Mouse (Mus musculus): ENCODE data around the gene Exoc3l. TPM values are rescaled to one million over a fixed set of nuclear protein-coding genes. Genes with fewer than 3 reads are reported as not detected.

The Exoc3l gene
- polyA plus RNA-seq, 1 experiment from 2014 or later = 13.8 TPM

DNA sequence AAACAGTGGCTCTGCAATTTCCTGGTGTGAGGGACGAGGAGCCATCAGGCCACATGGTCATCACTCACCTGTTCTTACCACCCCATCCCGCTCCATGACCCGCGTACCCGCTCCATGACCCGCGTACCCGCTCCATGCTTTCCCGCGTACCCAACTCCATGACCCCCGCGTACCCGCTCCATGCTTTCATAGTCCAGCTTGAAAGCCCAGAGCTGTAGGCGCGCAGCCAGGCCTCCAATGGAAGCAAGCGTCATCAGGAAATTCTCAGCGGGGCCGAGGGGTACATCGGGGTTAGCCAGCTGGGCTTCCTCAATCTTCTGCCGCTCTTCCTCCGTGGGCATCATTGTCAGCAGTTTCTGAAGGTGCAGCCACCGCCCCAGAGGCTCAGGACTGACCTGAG lies 35.6 kb upstream of the Exoc3l start:
- Histone ChIP-seq H3K4me3 (no peak overlapping the region), H3K4me2 (no peak overlapping the region), H3K4me1 (peaks cover 12% of the 10 kb centered on the region), H3K9me3 (replicated peaks) (no peaks in the 10 kb centered on the region), H3K36me3 (peaks cover 87% of the 10 kb centered on the region), H3K27ac (no peak overlapping the region), H3K27me3 (replicated peaks) (no peaks in the 10 kb centered on the region), H3K9ac (no peak overlapping the region)
- 91% methylated on average over 22 of the region's 22 CpGs for WGBS (ENCODE audit: insufficient replicate concordance)
- no peak for ATAC-seq

DNA sequence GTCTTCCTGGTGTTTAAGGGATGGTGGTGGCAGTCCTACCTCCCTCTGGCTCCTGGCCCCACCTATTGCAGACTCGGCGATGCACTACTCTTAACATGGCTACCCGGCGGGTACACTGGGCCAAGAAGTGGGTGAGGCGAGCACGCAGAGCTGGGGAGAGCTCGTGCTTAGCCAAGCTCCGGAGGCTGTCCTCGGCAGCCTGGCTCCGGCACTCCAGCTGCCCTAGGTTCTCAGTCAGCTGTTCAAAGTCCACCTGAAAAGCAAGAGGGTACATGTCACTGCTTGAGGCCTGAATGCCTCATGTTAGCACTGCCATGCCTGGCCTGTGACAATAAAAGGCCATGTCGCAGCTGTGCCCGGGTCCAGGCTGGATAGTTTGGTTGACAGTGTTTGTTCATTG lies 34.4 kb upstream of the Exoc3l start:
- H3K9ac ChIP-seq = no peak overlapping the region
- no peaks in the 10 kb centered on the region for H3K9me3 ChIP-seq (replicated peaks)
- no peak overlapping the region for H3K4me3 ChIP-seq
- peaks cover 76% of the 10 kb centered on the region for H3K36me3 ChIP-seq
- peaks cover 15% of the 10 kb centered on the region for H3K4me1 ChIP-seq
- no peak overlapping the region for H3K4me2 ChIP-seq
- WGBS (ENCODE audit: insufficient replicate concordance) = 88% methylated on average over 12 of the region's 12 CpGs
- no peaks in the 10 kb centered on the region for H3K27me3 ChIP-seq (replicated peaks)
- no peak overlapping the region for H3K27ac ChIP-seq
- no peak for ATAC-seq

DNA sequence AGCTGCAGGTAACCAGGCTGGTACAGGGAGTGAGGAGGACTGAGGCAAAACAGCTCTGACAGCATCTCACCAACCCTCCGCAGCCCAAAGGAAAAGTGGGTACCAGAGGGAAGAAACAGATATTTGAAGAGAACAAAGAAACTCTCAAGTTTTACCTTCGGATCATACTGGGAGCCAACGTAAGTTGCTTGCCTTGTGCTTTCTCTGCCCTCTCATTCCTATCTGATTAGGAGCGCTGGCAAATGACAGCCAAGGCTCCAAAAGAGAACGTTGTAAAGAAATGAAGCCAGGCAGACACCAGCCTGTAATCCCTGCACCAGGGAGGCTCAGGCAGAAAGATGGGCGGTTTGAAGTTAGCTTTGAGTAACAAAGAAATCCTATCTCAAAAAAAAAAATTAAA lies 31.1 kb upstream of the Exoc3l start:
- Histone ChIP-seq H3K9me3 (replicated peaks) (no peaks in the 10 kb centered on the region), H3K9ac (peak overlapping the region; percentile 85), H3K27me3 (replicated peaks) (no peaks in the 10 kb centered on the region), H3K4me2 (peak overlapping the region; percentile 85), H3K36me3 (peaks cover 53% of the 10 kb centered on the region), H3K27ac (peak overlapping the region; percentile 88), H3K4me3 (peak overlapping the region; percentile 80), H3K4me1 (peaks cover 46% of the 10 kb centered on the region)
- no peak for ATAC-seq
- WGBS (ENCODE audit: insufficient replicate concordance) = 25% methylated on average over 6 of the region's 6 CpGs

DNA sequence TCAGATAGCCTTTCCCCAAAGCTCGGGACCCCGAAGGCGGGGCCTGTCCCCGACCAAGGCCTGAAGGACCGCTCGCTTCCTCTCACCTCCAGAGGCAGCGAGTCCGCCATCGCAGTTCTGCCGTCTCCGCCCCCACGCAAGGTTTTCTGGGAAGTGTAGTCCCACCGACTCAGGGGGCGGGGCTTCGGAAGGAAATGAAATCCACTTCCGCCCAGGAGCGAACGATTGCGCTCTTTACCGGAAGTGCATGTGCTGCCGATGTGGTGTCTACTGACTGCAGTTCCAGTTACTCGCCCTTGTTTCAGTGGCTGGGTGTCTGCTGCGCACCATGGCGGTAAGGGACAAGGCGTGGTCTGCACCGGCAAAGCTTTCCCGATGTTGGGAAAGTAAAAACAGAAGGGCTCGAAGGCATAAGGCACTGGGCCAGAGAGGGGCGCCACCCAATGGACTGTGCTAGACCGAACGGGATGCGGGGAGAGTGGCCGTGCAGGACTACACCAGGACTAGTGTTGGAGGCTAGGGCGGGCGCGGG lies 30.3 kb upstream of the Exoc3l start, which contains the start of the genes Lrrc29 and Tmem208:
Gene Lrrc29, minus strand, starts transcription at position 138 of the 532 bp plus-strand sequence.
Gene Tmem208, plus strand, starts transcription at position 214 of the 532 bp plus-strand sequence.
- Histone ChIP-seq H3K4me1 (peaks cover 54% of the 10 kb centered on the region), H3K27me3 (replicated peaks) (no peaks in the 10 kb centered on the region), H3K4me2 (peak within 1 kb of the TSS; percentile 85), H3K36me3 (peaks cover 53% of the 10 kb centered on the region), H3K9me3 (replicated peaks) (no peaks in the 10 kb centered on the region), H3K27ac (peak within 1 kb of the TSS; percentile 95), H3K9ac (peak within 1 kb of the TSS; percentile 85), H3K4me3 (peak within 1 kb of the TSS; percentile 80)
- under 1% methylated on average over 36 of the region's 36 CpGs for WGBS (ENCODE audit: insufficient replicate concordance)
- peak; percentile 77 for ATAC-seq

DNA sequence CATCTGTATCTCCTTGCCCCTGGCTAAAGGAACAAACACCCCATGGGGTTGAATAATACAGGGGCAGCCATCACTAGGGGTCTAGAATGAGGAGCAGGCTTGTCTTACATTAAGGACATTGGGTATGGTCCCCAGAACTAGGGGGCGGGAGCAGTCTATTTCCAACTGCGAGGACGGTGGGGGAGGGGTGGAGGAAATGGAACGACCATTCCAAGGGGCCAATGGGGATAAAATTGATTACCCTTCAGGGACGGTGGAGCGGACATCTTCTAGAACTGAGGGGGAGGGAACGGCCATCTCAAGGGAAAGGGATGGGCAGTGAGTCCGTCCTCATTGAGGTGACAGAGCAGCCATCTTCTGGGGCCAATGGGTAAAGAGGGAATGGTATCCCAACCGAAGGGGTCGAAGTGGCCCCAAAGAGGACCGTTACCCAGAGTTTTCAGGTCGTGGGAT lies 29.8 kb upstream of the Exoc3l start:
- peak overlapping the region; percentile 80 for H3K4me3 ChIP-seq
- H3K27me3 ChIP-seq (replicated peaks) = no peaks in the 10 kb centered on the region
- peak overlapping the region; percentile 85 for H3K9ac ChIP-seq
- no peaks in the 10 kb centered on the region for H3K9me3 ChIP-seq (replicated peaks)
- peak; percentile 0 for ATAC-seq
- peak overlapping the region; percentile 95 for H3K27ac ChIP-seq
- 1% methylated on average over 12 of the region's 12 CpGs for WGBS (ENCODE audit: insufficient replicate concordance)
- H3K4me2 ChIP-seq = peak overlapping the region; percentile 79
- H3K4me1 ChIP-seq = peaks cover 55% of the 10 kb centered on the region
- peaks cover 49% of the 10 kb centered on the region for H3K36me3 ChIP-seq

DNA sequence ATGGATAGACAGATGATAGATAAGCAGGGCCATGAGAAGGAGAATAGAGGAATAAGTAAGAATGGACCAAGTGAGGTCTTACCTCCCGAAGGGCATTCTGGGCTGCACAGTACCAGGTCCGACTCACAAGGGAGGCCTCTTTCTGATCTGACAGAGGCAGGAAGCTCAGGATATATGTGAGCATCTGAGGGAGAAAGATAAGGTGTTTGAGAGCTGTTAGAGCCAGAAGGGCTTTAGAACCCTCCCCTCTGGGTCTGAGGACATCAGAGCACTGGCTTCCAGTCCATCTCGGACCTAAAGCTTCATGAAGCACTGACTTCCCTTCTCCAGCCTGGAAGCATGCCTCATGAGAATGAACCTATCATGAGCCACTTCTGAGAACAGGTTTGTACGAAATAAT lies 27.3 kb upstream of the Exoc3l start:
- peak overlapping the region; percentile 80 for H3K4me3 ChIP-seq
- H3K27ac ChIP-seq = peak overlapping the region; percentile 95
- peaks cover 49% of the 10 kb centered on the region for H3K36me3 ChIP-seq
- peak overlapping the region; percentile 79 for H3K4me2 ChIP-seq
- ATAC-seq = peak; percentile 87
- no peaks in the 10 kb centered on the region for H3K27me3 ChIP-seq (replicated peaks)
- peaks cover 74% of the 10 kb centered on the region for H3K4me1 ChIP-seq
- no peaks in the 10 kb centered on the region for H3K9me3 ChIP-seq (replicated peaks)
- H3K9ac ChIP-seq = peak overlapping the region; percentile 85
- 26% methylated on average over 4 of the region's 4 CpGs for WGBS (ENCODE audit: insufficient replicate concordance)

DNA sequence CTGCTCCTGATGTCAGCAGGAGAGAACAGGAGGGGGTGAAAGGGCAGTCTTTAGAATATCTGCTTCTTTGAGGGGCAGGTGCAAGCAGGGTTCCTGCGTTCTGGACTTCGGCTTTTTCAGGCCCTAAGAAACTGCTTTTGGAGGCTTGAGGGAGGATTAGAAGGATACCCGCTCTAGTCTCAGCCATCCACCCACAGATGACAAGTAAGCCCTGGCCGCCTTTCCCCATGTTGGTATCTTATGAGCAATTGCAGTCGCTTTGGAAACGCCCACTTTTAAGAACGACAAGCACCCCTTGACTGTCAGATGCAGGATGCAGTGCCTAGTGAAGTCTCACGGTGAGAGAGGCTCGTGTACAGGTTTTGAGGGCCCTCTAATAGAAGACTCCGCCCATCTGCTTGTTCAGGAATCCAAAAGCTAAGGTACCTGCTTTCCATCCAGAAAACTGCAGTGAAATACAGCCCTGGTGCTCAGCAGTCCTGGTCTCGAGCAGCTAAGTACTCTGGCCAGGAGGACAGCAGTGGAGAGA lies 22.8 kb upstream of the Exoc3l start:
- peaks cover 82% of the 10 kb centered on the region for H3K4me1 ChIP-seq
- no peaks in the 10 kb centered on the region for H3K27me3 ChIP-seq (replicated peaks)
- H3K9ac ChIP-seq = no peak overlapping the region
- H3K36me3 ChIP-seq = peaks cover 89% of the 10 kb centered on the region
- ATAC-seq = no peak
- H3K27ac ChIP-seq = peak overlapping the region; percentile 72
- no peaks in the 10 kb centered on the region for H3K9me3 ChIP-seq (replicated peaks)
- no peak overlapping the region for H3K4me3 ChIP-seq
- peak overlapping the region; percentile 40; the same call in 1 of the 2 replicates for H3K4me2 ChIP-seq
- 79% methylated on average over 11 of the region's 11 CpGs for WGBS (ENCODE audit: insufficient replicate concordance)

DNA sequence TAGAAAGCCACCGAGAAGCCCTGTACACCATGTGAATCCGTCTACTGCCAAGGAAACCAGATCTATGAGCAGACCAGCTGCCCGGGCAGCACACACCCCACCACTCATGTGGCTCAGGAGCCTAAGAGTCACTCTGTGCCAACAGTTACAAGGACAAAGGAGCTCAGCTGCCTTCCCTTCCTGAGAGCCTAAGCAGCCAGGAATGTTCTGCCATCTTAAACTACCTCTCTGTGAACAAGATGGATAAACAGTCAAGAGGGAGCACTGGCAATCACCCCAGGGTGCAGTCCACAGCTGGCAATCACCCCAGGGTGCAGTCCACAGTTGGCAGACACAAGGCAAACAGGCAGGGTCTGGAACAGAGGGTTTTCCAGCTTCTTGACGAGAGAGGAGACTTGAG lies 22.0 kb upstream of the Exoc3l start:
- 0 out of 2 replicates have a peak overlapping the region, but pooled peaks have one; percentile 36 for H3K27ac ChIP-seq
- no peak overlapping the region for H3K4me2 ChIP-seq
- no peak overlapping the region for H3K4me3 ChIP-seq
- peaks cover 95% of the 10 kb centered on the region for H3K36me3 ChIP-seq
- H3K9ac ChIP-seq = no peak overlapping the region
- H3K4me1 ChIP-seq = peaks cover 82% of the 10 kb centered on the region
- ATAC-seq = no peak
- WGBS (ENCODE audit: insufficient replicate concordance) = 87% methylated on average over 4 of the region's 4 CpGs
- H3K27me3 ChIP-seq (replicated peaks) = no peaks in the 10 kb centered on the region
- no peaks in the 10 kb centered on the region for H3K9me3 ChIP-seq (replicated peaks)

DNA sequence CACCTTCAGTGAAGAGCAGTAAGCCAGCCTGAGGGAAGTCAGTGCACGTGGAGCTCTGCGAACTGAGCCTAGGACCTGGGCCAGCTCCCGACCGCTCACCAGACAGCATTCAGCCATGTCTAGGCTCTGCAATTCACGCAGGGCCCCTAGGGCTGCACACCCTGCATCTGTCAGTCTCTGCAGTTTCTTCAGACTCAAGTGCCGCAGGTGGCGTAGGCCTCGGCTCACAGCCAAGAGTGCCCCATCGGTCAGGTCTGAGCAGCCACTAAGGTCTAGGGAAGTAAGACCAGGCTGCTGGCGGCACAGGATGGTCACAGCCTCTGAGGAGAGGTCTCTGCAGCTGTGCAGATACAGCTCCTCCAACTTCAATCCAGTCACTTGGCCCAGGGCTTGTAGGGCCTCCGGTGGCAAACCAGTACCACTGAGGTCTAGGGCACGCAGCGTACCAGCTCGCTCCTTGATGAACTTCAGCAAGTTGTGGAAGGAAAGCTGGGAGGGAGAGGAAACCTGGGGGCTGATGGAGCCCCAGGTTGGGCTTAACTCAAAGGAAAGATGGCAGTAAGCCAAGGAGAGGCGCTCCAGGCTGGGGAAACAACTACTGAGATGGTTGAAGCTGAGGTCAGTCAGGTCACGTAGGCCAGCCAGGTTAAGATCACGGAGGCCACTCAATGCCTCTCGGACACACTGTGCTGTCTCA lies 19.3 kb upstream of the Exoc3l start:
- no peak overlapping the region for H3K4me2 ChIP-seq
- ATAC-seq = no peak
- H3K27ac ChIP-seq = peak overlapping the region; percentile 79
- H3K9ac ChIP-seq = peak overlapping the region; percentile 29; the same call in 1 of the 2 replicates
- H3K4me1 ChIP-seq = peaks cover 81% of the 10 kb centered on the region
- H3K27me3 ChIP-seq (replicated peaks) = no peaks in the 10 kb centered on the region
- H3K4me3 ChIP-seq = no peak overlapping the region
- H3K9me3 ChIP-seq (replicated peaks) = no peaks in the 10 kb centered on the region
- H3K36me3 ChIP-seq = peaks cover 100% of the 10 kb centered on the region
- 91% methylated on average over 18 of the region's 18 CpGs for WGBS (ENCODE audit: insufficient replicate concordance)

DNA sequence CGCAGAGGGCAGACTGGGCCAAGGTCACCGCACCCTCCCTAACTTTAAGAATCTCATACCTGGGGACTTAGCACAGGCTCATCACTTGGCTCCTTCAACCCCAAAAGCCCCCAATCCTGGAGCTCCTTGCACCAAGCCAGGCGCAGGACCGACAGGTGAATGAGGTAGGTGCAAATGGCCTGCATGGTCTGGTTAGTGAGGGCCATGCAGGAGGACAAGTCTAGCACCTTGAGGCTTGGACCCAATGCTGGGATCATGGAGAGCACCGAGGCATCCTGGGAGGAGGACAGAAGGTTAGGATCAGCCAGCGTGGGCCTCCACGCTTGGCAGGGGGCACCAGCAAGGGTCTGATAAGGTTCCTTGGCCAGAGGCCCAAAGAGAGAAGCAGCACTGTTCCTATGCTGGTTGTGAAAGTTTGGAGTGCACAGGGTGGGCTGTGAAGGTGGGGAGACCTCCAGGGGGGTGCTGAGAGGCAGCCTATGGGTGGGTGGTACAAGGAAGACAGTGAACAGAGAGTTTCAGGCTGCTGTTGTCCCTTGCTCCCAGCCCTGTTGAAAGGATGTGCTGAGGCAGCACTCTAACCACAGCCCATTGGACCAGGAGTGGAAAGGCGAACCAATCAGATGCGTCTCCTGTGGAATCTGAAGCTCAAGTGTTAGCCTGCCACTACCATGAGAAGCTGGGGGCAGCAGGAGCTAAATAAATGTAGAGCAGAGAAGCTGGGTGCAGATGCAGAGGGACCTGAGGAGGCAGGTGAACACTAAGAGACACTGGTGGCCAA lies 17.9 kb upstream of the Exoc3l start:
- Histone ChIP-seq H3K36me3 (peaks cover 100% of the 10 kb centered on the region), H3K27ac (peak overlapping the region; percentile 79), H3K9me3 (replicated peaks) (no peaks in the 10 kb centered on the region), H3K4me1 (peaks cover 67% of the 10 kb centered on the region), H3K27me3 (replicated peaks) (no peaks in the 10 kb centered on the region), H3K9ac (peak overlapping the region; percentile 60), H3K4me2 (peak overlapping the region; percentile 59), H3K4me3 (no peak overlapping the region)
- ATAC-seq = peak; percentile 27; the same call in 1 of the 2 replicates
- 78% methylated on average over 9 of the region's 9 CpGs for WGBS (ENCODE audit: insufficient replicate concordance)

DNA sequence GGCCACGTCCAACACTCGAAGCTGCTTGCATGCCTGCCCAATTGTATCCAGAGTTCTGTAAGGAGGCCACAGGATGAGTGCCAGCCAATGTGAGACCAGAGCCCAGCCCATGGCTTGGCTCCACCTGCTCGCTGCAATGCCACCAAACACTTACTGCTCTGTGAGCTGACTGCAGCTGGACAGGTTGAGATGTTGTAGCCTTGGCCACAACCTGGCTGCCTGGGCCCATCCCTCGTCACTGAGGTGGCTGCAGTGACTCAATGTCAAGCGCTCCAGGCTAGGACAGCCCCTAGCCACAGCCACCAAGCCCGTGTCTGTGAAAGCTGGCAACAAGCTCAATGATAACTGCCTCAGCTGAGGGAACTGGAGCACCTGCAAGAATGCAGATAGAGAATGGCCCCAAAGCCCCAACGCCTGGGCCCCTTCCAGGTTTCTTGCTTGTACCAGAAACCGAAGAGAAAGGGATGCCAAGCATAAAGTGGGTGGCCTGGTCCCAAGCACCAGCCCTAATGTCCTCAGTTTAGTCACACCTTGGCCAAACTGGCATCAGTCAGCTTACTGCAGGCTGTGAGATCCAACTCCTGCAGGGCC lies 17.1 kb upstream of the Exoc3l start:
- Histone ChIP-seq H3K9me3 (replicated peaks) (no peaks in the 10 kb centered on the region), H3K27me3 (replicated peaks) (no peaks in the 10 kb centered on the region), H3K4me3 (peak overlapping the region; percentile 8; the same call in 1 of the 2 replicates), H3K4me1 (peaks cover 59% of the 10 kb centered on the region), H3K36me3 (peaks cover 100% of the 10 kb centered on the region), H3K4me2 (peak overlapping the region; percentile 59), H3K27ac (peak overlapping the region; percentile 79), H3K9ac (peak overlapping the region; percentile 60)
- ATAC-seq = peak; percentile 74
- 55% methylated on average over 8 of the region's 8 CpGs for WGBS (ENCODE audit: insufficient replicate concordance)

Measured in liver, embryonic 12.5 days (tissue).